Mouse (Mus musculus): ENCODE data around the gene Htra1. TPM values are rescaled to one million over a fixed set of nuclear protein-coding genes. Genes with fewer than 3 reads are reported as not detected.
A peak's percentile ranks its signal among the peaks of the same experiment; 100 is the strongest.

The Htra1 gene
- polyA plus RNA-seq, 1 experiment from 2014 or later, result 27.8 TPM

DNA sequence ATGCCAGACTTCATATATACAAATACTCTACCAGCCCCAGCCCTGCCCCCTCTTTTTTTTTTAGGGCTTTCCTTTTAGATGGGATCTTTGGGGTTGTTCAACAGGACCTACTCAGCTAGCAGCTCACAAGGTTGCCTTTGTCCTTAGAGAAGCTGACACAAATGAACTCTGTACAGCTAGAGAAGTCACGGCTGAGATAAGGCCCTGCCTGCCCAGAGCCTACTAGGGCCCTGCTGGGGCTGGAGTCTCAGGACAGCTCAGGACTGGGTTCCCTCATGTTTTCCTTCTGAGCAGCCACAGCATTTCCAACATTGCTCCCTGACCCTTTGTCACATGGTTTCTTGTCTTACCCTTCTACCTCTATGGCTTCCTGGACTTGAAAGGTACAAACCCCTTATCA lies 91.6 kb downstream of the Htra1 start:
- Histone ChIP-seq H3K9me3 (no peaks in the 10 kb centered on the region), H3K4me1 (no peaks in the 10 kb centered on the region), H3K4me2 (no peak overlapping the region), H3K4me3 (replicated peaks) (no peak overlapping the region), H3K36me3 (no peaks in the 10 kb centered on the region), H3K27me3 (replicated peaks) (no peaks in the 10 kb centered on the region), H3K9ac (no peak overlapping the region), H3K27ac (no peak overlapping the region)
- WGBS, result 63% methylated on average over 1 of the region's 1 CpGs
- ATAC-seq (ENCODE audit: insufficient read depth, low FRiP score, low read depth), result peak; percentile 73

DNA sequence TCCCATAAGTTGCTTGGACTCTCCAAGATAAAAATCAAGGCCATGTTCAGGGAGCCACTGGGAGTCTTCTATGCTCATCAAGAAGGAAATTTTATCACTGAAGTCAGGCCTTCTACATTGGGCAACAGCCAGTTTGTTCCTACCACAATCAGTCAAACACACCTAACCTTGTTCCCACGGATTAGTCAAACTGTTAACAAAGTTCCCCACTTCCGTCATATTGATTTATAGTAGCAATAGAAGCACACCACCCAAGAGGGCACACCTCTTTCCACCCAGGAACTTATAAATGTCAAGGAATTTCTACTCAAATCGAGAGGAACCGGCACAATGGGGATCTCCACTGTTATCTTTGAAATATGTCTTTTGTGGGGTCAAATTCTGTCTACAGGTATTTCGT lies 95.8 kb downstream of the Htra1 start, which contains the start of gene Dmbt1:
Dmbt1 (plus strand) TSS at position 299 of the 400 bp plus-strand sequence.
- Histone ChIP-seq H3K9me3 (no peaks in the 10 kb centered on the region), H3K4me3 (replicated peaks) (0 out of 2 replicates have a peak within 1 kb of the TSS, but pooled peaks have one; percentile 6), H3K27me3 (replicated peaks) (no peaks in the 10 kb centered on the region), H3K9ac (no peak within 1 kb of the TSS), H3K4me2 (no peak within 1 kb of the TSS), H3K4me1 (no peaks in the 10 kb centered on the region), H3K36me3 (no peaks in the 10 kb centered on the region), H3K27ac (no peak within 1 kb of the TSS)
- no peak for ATAC-seq (ENCODE audit: insufficient read depth, low FRiP score, low read depth)
- WGBS, result 52% methylated on average over 5 of the region's 5 CpGs

Small RNA genes lying within 50 kb of the gene (microRNA-seq; reads per million reads assigned to microRNA genes)
- gene Mir7061, result not detected

Other genes starting within 250 kb of the Htra1 start
- 0.15 and 0.18 TPM in 2 replicates for gene Btbd16, start 162.0 kb upstream of the Htra1 start, polyA plus RNA-seq (2015; fragmentation: Nextera tagmentation; extraction: Ambion mirVana)
- gene Plekha1, start 70.4 kb upstream of the Htra1 start, polyA plus RNA-seq (2015; fragmentation: Nextera tagmentation; extraction: Ambion mirVana), result 51.1 and 52.6 TPM in 2 replicates
- 47.9 and 69.0 TPM in 2 replicates for gene Dmbt1, start 95.9 kb downstream of the Htra1 start, polyA plus RNA-seq (2015; fragmentation: Nextera tagmentation; extraction: Ambion mirVana)
- gene 4933402N03Rik, start 210.2 kb downstream of the Htra1 start, polyA plus RNA-seq (2015; fragmentation: Nextera tagmentation; extraction: Ambion mirVana), result not detected in 2 replicates
- 0.01 and 0.03 TPM in 2 replicates for gene 5430419D17Rik, start 238.3 kb downstream of the Htra1 start, polyA plus RNA-seq (2015; fragmentation: Nextera tagmentation; extraction: Ambion mirVana)

Measured in stomach, embryonic 15.5 days (tissue).